Mouse (Mus musculus) midbrain, embryonic 16.5 days (tissue): ENCODE measurements around the gene Gata3. TPM values are rescaled to one million over a fixed set of nuclear protein-coding genes. Genes with fewer than 3 reads are reported as not detected.

ENCODE experiments used
- ATAC-seq: fragments of 200-750 bp; cut with Nextera tagmentation; 2 replicates; pipeline ENCODE4 v1.8.0; 2017; ENCODE audit warnings: moderate TSS enrichment
- H3K27ac ChIP-seq: fragments of 300-500 bp; sonication (generic); 2 replicates; pipeline ENCODE4 v1.5.1; 2014; ENCODE audit warnings: mild to moderate bottlenecking, low read length, mixed read lengths
- H3K27me3 ChIP-seq: fragments of 300-500 bp; sonication (generic); 2 replicates; pipeline ENCODE4 v1.6.1; 2014; ENCODE audit warnings: low read depth, low read length, mixed read lengths; ENCODE audit not compliant: control insufficient read depth, insufficient read depth
- H3K36me3 ChIP-seq: fragments of 300-500 bp; sonication (generic); 2 replicates; pipeline ENCODE4 v1.6.1; 2014; ENCODE audit warnings: mild to moderate bottlenecking, low read length, moderate library complexity, mixed read lengths; ENCODE audit not compliant: control insufficient read depth, insufficient read depth
- H3K4me1 ChIP-seq: fragments of 300-500 bp; sonication (generic); 2 replicates; pipeline ENCODE4 v1.6.1; 2014; ENCODE audit warnings: mild to moderate bottlenecking, low read length, mixed read lengths; ENCODE audit not compliant: control insufficient read depth, insufficient read depth
- H3K4me2 ChIP-seq: fragments of 300-500 bp; sonication (generic); 2 replicates; pipeline ENCODE4 v1.6.1; 2014; ENCODE audit warnings: mild to moderate bottlenecking, low read length, mixed read lengths
- H3K4me3 ChIP-seq: fragments of 300-500 bp; sonication (generic); 2 replicates; pipeline ENCODE4 v1.5.1; 2014; ENCODE audit warnings: low read depth, mild to moderate bottlenecking, low read length, moderate library complexity, mixed read lengths
- H3K9ac ChIP-seq: fragments of 300-500 bp; sonication (generic); 2 replicates; pipeline ENCODE4 v1.6.1; 2014; ENCODE audit warnings: low read depth, low read length, mixed read lengths
- H3K9me3 ChIP-seq: fragments of 300-500 bp; sonication (generic); replicated peaks from 2 replicates; pipeline ENCODE4 v1.6.1; 2014; ENCODE audit warnings: mild to moderate bottlenecking, low read length, mixed read lengths; ENCODE audit not compliant: control insufficient read depth, poor library complexity, severe bottlenecking
- WGBS: fragments of 180-500 bp; shearing (Covaris S2); extraction: QIAGEN DNeasy Blood & Tissue Kit; methylation state at CpG from one replicate; pipeline ENCODE4 v1.1.7; 2014; 5-methylcytosine and 5-hydroxymethylcytosine counted together
- polyA plus RNA-seq: library from polyadenylated mRNA; unstranded; fragments of >200 nt; fragmentation: Nextera tagmentation; extraction: Ambion mirVana; gene quantifications from 2 replicates; pipeline ENCODE4 v1.2.1, GENCODE M21; 2015

The Gata3 gene
- polyA plus RNA-seq, 1 experiment from 2014 or later: 92.5 TPM

- peaks cover 18% of the 10 kb centered on the region for H3K27me3 ChIP-seq
- ATAC-seq: no peak
- peaks cover 17% of the 10 kb centered on the region; the same call in 1 of the 2 replicates for H3K4me1 ChIP-seq
- H3K9ac ChIP-seq: peak overlapping the region; percentile 67
- no peaks in the 10 kb centered on the region for H3K36me3 ChIP-seq
- H3K4me3 ChIP-seq: peak overlapping the region; percentile 47
- peak overlapping the region; percentile 68 for H3K4me2 ChIP-seq
- H3K9me3 ChIP-seq: no peaks in the 10 kb centered on the region
- WGBS: under 1% methylated on average over 19 of the region's 19 CpGs
- peak overlapping the region; percentile 81 for H3K27ac ChIP-seq
These were observed 11.8 kb downstream of the Gata3 start for GRCm38 (mm10) chr2:9877966-9878563.

DNA sequence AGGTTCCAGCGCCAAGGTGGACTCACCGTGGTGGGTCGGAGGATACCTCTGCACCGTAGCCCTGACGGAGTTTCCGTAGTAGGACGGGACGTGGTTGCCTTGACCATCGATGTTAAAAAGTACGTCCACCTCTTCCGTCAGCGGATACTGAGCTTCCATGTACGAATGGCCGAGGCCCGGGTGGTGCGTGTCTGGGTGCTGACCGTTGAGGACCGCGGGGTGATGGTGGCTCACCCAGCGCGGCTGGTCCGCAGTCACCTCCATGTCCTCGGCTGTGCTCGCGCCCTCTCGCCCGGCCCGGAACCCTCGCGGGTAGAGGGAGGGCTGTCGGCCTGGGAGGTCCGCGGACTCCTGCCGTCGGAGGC lies 12.5 kb downstream of the Gata3 start:
- peak overlapping the region; percentile 81 for H3K27ac ChIP-seq
- H3K9me3 ChIP-seq: no peaks in the 10 kb centered on the region
- no peak for ATAC-seq
- H3K4me2 ChIP-seq: peak overlapping the region; percentile 68
- no peaks in the 10 kb centered on the region for H3K36me3 ChIP-seq
- peak overlapping the region; percentile 67 for H3K9ac ChIP-seq
- H3K4me1 ChIP-seq: peaks cover 15% of the 10 kb centered on the region; the same call in 1 of the 2 replicates
- H3K4me3 ChIP-seq: peak overlapping the region; percentile 47
- peaks cover 21% of the 10 kb centered on the region for H3K27me3 ChIP-seq
- under 1% methylated on average over 35 of the region's 35 CpGs for WGBS

DNA sequence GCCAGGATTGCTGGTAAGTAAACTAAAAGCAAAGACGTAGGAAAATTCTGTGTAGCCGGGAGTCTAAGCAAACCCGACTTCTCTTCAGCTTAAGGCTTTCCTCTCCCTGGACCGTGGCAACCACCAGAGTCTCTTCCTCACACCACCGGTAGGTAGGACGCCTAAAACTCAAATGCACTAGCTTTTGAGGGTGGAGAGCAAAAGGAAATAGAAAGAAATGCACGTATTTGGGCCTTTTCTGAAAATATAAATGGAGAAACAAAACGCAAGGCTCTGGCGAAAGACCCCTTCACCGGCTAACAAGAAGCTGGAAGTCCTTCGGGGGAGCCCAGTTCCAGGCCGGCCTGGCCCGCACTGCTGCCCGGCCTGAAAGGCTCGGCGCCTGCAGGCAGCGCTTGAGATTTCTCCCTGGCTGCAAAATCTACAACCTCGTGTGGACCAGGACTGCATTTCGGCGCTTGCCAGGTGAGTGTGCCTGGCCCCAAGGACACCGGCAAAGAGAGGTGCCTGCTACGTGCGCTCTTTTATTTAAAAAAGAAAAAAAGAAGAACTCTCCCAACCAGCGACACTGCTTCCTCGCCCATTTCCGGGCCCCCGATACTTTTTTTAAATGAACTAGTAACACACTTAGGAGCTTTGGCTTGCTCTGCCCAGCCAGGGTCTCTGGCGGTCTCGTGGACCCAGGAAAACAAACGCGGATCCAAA lies 13.1 kb downstream of the Gata3 start:
- WGBS: 3% methylated on average over 31 of the region's 31 CpGs
- H3K27ac ChIP-seq: peak overlapping the region; percentile 81
- H3K4me3 ChIP-seq: peak overlapping the region; percentile 47
- ATAC-seq: no peak
- H3K9me3 ChIP-seq: no peaks in the 10 kb centered on the region
- peaks cover 14% of the 10 kb centered on the region; the same call in 1 of the 2 replicates for H3K4me1 ChIP-seq
- peak overlapping the region; percentile 67 for H3K9ac ChIP-seq
- no peaks in the 10 kb centered on the region for H3K36me3 ChIP-seq
- peak overlapping the region; percentile 68 for H3K4me2 ChIP-seq
- peaks cover 24% of the 10 kb centered on the region for H3K27me3 ChIP-seq

- peaks cover 12% of the 10 kb centered on the region; the same call in 1 of the 2 replicates for H3K4me1 ChIP-seq
- H3K27me3 ChIP-seq: peaks cover 33% of the 10 kb centered on the region
- peak overlapping the region; percentile 68 for H3K4me2 ChIP-seq
- no peaks in the 10 kb centered on the region for H3K9me3 ChIP-seq
- 6% methylated on average over 12 of the region's 12 CpGs for WGBS
- no peak for ATAC-seq
- no peaks in the 10 kb centered on the region for H3K36me3 ChIP-seq
- H3K4me3 ChIP-seq: peak overlapping the region; percentile 47
- peak overlapping the region; percentile 67 for H3K9ac ChIP-seq
- H3K27ac ChIP-seq: peak overlapping the region; percentile 81
These were observed 14.0 kb downstream of the Gata3 start for GRCm38 (mm10) chr2:9875676-9876357.

DNA sequence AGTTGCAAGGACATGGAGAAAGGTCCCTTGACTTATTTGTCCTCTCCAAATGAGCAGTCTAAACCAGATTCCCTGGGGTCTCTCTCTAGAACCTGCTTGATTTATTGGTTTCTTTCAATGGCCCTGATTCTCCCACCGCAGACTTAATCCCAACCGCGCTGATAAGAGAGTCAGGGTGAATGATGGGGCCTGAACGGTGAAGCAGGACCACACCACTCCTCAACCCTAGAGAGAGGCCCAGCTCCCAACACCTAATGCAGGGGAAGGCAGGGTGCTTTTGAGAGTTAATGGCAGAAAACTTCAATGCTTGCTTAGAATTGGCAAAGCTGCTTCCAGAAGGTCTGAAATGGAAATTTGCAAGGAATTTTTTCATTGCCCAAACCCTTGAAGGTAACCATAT lies 14.6 kb downstream of the Gata3 start:
- Histone ChIP-seq H3K4me2 (peak overlapping the region; percentile 68), H3K9me3 (no peaks in the 10 kb centered on the region), H3K36me3 (no peaks in the 10 kb centered on the region), H3K27ac (peak overlapping the region; percentile 81), H3K9ac (peak overlapping the region; percentile 67), H3K4me1 (peaks cover 12% of the 10 kb centered on the region; the same call in 1 of the 2 replicates), H3K4me3 (peak overlapping the region; percentile 47), H3K27me3 (peaks cover 35% of the 10 kb centered on the region)
- ATAC-seq: no peak
- 1% methylated on average over 4 of the region's 4 CpGs for WGBS

DNA sequence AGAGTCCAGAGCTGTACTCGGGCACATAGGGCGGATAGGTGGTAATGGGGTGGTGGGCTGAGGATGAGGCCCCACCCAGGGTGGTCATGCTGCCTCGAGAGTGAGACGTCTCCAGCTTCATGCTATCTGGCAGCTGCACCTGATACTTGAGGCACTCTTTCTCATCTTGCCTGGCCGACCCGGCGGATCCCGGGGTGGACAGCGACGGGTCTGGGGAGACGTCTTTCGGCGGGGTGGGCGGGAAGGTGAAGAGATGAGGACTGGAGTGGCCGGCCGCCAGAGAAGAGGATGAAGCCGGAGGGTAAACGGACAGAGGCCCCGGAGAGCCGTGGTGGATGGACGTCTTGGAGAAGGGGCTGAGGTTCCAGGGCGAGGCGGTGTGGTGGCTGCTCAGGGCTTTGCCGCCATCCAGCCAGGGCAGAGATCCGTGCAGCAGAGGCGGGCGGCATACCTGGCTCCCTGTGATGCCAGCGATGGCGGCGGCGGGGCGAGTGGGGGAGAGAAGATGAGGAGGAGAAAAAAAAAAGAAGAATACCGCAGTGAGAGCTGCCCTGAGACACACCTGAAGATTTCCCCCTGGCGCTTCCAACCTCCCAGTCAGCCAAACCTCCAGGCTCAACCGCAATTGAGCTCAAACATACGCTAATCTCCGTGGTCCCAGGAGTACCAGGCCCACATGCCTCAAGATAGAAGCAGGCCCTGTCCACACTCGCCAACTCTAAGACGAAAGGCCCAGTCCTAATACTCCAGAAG lies 15.2 kb downstream of the Gata3 start:
- Histone ChIP-seq H3K9me3 (no peaks in the 10 kb centered on the region), H3K4me1 (peaks cover 10% of the 10 kb centered on the region; the same call in 1 of the 2 replicates), H3K4me3 (peak overlapping the region; percentile 47), H3K27ac (peak overlapping the region; percentile 81), H3K4me2 (peak overlapping the region; percentile 68), H3K27me3 (peaks cover 34% of the 10 kb centered on the region), H3K36me3 (no peaks in the 10 kb centered on the region), H3K9ac (peak overlapping the region; percentile 67)
- ATAC-seq: no peak
- WGBS: 5% methylated on average over 39 of the region's 39 CpGs

DNA sequence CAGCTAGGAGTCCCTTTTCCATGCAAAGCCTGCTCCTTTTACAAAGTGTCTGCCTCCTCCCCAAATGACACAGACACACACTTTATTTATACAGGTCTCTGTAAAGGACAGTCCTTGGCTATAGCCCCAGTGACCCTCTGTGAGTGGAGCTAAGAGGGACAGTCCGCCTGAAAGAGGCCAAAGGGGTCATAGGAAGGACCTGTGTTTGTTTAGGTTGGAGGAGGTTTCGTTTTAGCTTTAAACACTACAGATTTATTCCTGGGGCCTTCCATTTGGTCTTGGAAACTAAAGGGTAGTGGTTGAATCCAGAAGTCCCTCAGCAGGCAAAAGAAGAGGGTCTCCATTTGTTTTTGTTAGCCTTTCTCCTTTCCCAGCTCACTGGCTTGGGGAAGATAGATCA lies 16.1 kb downstream of the Gata3 start:
- Histone ChIP-seq H3K4me1 (peaks cover 10% of the 10 kb centered on the region; the same call in 1 of the 2 replicates), H3K36me3 (no peaks in the 10 kb centered on the region), H3K27me3 (peaks cover 30% of the 10 kb centered on the region), H3K4me3 (peak overlapping the region; percentile 47), H3K9ac (peak overlapping the region; percentile 50), H3K9me3 (no peaks in the 10 kb centered on the region), H3K27ac (peak overlapping the region; percentile 81), H3K4me2 (peak overlapping the region; percentile 68)
- no peak for ATAC-seq
- 18% methylated on average over 2 of the region's 2 CpGs for WGBS

- Histone ChIP-seq H3K4me1 (peaks cover 10% of the 10 kb centered on the region; the same call in 1 of the 2 replicates), H3K4me2 (peak overlapping the region; percentile 68), H3K27ac (peak overlapping the region; percentile 81), H3K27me3 (peaks cover 30% of the 10 kb centered on the region), H3K36me3 (no peaks in the 10 kb centered on the region), H3K4me3 (peak overlapping the region; percentile 47), H3K9ac (peak overlapping the region; percentile 50), H3K9me3 (no peaks in the 10 kb centered on the region)
- ATAC-seq: no peak
- 5% methylated on average over 12 of the region's 12 CpGs for WGBS
These were observed 17.2 kb downstream of the Gata3 start for GRCm38 (mm10) chr2:9872682-9873081.
